Mouse (Mus musculus): ENCODE results near the gene Hnrnpm.
"Not testable (repeated sequence)": the region's sequence is repeated elsewhere in the genome, so short reads cannot be mapped to it uniquely, and the experiment has no call there.

Gene Hnrnpm

GRCm38 (mm10) chr17:33686760-33687159 lies at the start of gene Hnrnpm:
Gene Hnrnpm (minus strand): TSS chr17:33686860.
- no peak for DNase-seq

DNA sequence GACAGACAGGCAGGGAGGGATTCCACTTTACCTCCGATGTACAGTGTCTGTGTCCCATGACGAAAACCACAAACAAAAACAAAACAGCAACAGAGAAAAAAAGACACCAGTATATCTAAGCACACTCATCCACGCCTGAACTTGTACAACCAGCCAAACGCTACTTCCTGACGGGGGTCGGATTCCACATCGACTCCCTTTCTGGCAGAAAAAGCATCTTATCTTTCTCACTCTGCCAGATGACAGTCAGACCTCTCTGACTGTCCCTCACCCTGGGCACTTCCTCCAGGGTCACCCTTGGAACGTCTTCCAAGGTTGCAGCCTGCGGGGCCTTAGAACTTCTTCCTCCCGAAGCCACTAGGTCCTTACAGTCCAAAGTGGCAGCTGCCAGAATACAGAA lies 46.9 kb upstream of the Hnrnpm start:
- DNase-seq, result not testable (repeated sequence)

GRCm38 (mm10) chr17:33732556-33733083 lies 46.0 kb upstream of the Hnrnpm start:
- DNase-seq, result not testable (repeated sequence)

GRCm38 (mm10) chr17:33729215-33729614 lies 42.6 kb upstream of the Hnrnpm start:
- peak; percentile 33 for DNase-seq

GRCm38 (mm10) chr17:33728396-33728795 lies 41.7 kb upstream of the Hnrnpm start:
- DNase-seq, result no peak

DNA sequence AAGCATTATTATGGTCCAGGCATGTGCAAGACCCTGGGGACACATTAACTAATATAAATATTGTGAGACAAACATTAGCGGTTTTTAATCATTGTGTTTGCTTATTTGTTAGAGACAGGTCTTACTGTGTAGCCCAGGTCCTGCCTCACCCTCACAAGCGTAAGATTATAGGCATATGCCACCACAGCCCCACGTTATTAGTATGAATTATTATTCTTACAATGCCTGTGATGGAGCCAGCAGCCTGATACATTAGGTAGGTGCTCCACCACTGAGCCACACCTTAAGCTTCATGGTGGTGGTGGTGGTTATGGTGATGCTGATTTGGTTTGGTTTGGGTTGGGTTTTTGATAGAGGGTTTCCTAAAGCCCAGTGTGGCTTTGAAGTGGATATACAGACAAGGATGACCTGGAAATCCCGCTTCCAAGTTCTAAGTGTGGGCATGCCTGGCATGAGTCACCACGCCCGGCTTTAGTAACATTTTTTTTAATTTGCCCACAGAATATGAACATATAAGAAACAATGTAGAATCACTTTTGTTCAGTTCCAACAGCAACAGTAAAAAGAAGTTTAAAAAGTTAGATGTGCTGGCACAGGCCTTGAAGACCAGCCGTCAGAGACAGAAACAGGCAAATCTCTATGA lies 33.2 kb upstream of the Hnrnpm start:
- no peak for DNase-seq

GRCm38 (mm10) chr17:33718944-33719725 lies 32.5 kb upstream of the Hnrnpm start:
- no peak for DNase-seq

GRCm38 (mm10) chr17:33718384-33718881 lies 31.8 kb upstream of the Hnrnpm start, which contains the start of gene March2:
Gene March2 (minus strand): TSS chr17:33718670.
- peak; percentile 99 for DNase-seq

DNA sequence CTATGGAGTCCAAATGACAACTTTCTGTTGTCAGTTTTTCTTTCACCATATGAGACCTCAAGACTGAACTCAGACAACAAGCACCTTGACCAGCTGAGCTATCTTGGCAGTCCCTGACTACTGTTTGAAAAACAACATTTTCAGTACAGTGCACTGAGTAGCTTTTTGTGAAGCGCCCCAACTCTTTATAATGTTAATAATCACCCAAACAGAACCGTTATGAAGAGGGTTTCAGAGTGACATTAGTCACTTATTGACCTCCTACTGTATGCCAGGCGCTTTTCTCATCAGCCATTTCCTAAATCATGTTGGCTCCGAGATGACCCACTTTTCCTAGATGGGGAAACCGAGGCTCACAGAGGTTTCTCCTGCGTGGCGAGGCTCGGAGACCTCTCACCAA lies 31.3 kb upstream of the Hnrnpm start:
- DNase-seq, result peak; percentile 63

DNA sequence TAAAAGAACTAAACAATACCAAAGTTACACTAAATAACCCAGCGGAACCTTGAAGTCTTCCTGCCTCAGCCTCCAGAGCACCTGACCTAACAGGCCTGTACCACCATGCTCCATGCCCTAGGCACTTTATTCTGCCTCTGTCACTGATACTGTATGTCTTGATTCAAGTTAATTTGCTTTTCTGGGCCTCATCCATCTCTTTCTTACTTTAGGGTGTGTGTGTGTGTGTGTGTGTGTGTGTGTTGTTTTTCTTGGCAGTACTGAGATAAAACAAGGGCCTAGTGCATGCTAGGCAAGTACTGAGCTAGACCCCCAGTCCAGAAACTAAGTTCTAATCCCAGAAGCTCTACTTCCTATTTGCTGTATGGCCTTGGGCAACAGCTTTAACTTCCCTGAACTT lies 30.6 kb upstream of the Hnrnpm start:
- DNase-seq, result no peak

- no peak for DNase-seq
Observed at GRCm38 (mm10) chr17:33714779-33715178, 28.1 kb upstream of the Hnrnpm start.

GRCm38 (mm10) chr17:33713271-33713670 lies 26.6 kb upstream of the Hnrnpm start:
- DNase-seq, result no peak

DNA sequence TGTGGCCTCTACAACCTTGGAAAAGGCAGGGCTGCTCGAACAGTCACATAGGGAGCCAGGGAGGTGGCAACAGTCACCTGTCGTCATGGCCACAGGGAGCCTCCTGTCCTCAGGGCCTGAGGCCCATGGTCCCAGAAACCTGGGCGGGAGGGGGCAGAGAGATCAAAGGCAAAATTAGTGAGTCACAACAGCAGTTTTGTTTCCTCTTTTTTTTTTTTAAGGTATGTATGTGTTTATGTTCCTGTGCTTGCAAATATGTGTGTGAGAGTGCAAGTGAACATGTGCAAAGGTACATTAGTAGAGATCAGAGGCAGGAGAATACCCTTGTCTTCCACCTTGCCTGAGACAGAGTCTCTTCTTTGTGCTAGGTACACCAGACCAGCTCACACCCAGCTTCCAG lies 23.2 kb upstream of the Hnrnpm start:
- DNase-seq, result no peak

DNA sequence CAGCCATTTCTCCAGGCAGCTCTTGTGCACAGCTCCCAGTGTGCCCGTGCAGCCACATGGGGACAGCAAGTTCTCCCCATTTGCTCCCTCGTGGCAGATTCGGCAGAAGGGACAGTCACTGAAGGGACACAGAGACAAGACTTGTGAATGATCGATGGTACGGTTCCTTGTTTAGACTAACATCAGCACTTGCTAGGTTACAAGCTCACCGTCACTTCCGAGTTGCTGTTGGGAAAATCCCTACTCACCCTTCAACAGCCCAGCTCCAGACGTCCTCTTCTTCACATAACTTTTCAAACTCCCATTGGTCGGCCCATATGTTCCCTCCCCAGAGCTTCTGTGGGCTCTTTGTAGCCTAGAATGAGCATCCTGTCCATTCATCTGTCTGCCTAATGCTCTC lies 16.4 kb upstream of the Hnrnpm start:
- DNase-seq, result no peak

- DNase-seq, result no peak
Observed at GRCm38 (mm10) chr17:33702178-33702577, 15.5 kb upstream of the Hnrnpm start.

- DNase-seq, result no peak
Observed at GRCm38 (mm10) chr17:33695471-33695870, 8.8 kb upstream of the Hnrnpm start.

DNA sequence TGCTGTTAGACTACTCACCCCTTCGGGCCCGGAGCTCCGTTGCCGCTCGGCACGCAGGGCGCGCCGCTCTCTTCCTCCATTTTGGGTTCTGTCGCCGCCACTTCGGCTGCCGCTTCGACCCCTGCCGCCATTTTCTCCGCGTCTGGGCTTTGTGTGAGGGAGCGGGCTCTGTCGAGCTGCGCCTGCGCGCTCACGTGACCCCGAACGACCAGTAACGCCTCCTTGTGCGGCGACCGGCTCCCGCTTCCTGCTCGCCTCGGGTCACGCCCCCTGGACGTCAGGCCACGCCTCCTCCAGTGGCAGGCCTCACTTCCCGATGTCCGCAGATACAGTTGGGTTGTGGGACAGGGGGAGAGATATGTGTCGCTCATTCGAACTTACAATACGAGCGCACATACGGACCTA lies 1.4 kb downstream of the Hnrnpm start:
- peak; percentile 98 for DNase-seq

DNA sequence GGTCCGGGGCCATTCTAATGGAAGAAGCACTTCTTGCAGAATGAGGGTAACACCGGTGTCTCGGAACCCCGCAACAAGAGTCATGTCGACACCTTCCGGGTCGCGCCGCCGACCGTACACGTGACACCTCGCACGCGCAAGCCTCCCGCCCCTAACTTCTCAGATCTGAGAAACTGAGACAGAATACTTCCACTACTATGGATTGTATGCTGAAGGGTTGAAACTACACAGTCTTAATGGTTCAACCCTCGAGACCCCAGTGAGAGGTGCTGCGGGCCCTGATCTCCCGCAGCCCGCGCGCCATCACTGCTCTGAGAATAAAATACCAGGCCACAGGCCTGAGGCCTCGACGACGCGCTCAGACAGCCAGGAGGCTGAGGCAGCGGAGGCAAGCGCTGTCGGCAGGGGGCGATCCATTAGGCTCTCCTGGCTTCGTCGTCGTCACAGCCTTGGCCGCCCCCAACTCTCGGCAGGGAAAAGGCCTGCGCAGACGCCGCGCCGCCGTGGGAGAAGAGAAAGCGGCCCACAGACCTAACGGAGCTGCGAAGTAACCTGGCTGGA lies 1.9 kb downstream of the Hnrnpm start:
- peak; percentile 70 for DNase-seq

- no peak for DNase-seq
Observed at GRCm38 (mm10) chr17:33681767-33682166, 4.9 kb downstream of the Hnrnpm start.

DNA sequence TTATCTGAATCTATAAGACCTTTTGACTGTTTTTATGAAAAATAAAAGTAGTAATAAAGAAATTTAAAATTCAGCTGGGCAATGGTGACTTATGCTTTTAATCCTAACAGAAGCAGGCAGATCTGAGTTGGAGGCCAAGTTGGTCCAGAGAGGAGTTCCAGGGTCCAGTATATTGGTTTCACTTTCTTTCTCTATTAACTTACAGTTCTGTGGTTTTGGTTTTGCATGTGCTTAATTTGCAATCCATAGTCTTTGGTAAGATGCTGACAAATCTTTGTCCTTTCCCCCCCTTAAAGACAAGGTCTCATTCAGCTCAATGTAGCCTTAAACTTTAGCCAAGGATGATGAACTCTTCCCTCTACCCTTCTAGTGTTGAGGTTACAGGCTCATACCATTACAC lies 7.9 kb downstream of the Hnrnpm start:
- DNase-seq, result no peak

- DNase-seq, result no peak
Observed at GRCm38 (mm10) chr17:33676086-33676485, 10.6 kb downstream of the Hnrnpm start.

DNA sequence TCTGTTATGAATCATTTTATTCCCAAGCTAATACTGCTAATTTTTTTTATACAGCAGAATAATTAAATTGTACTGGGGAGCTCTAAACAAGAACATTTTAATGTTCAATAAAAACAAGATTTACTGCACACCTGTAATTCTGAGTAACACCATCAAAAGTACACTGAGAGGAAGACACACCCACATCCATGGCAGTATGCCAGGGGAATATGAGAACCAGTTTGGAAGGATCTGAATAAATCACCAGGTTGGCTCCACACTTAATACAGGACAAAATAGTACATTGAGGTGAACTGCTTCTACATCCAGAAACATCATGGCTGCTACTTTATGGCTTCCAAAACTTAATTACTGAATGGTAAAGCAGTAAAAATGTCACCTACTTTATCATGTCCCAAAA lies 11.2 kb downstream of the Hnrnpm start:
- DNase-seq, result peak; percentile 34

DNA sequence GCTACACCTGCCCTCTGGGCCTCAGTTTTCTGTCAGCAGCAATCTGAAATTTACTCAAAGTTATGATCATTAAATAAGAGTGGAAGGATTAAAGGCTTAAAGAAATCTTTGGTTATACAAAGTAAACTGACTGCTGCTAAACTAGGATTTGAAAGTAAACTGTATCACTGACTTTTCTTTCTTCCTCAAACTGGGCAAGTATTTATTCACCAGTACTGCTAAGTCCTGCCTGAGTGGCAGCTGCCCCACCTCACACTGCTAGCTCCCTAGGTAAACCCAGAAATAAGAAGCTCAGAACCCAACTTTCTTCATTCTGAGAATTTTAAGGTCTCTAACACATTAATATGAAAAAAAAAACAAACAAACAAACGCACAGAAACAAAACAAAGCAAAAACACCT lies 12.8 kb downstream of the Hnrnpm start:
- no peak for DNase-seq

DNA sequence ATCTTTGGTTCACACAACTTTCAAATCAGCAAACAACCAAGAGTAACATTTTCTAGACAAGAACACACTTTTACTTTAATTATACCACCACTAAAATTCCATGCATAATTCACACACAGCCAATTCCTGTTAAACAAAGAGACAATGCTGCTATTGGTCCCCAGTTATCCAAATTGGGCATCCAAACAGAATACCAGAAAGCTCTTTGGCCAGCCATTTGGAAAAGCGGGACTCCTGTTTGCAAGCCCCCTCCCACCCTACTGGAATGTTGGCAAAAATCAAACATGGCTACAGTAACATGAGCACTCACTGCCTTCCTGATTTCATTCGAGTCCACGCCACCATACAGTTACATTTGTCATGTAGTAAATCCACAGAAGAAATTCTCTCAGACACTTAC lies 17.0 kb downstream of the Hnrnpm start:
- no peak for DNase-seq
